Mouse (Mus musculus): ENCODE data around the gene Mst1r.

Mst1r gene

GRCm38 (mm10) chr9:107955613-107956289, 49.1 kb downstream of the Mst1r start:
- no peak for DNase-seq

DNA sequence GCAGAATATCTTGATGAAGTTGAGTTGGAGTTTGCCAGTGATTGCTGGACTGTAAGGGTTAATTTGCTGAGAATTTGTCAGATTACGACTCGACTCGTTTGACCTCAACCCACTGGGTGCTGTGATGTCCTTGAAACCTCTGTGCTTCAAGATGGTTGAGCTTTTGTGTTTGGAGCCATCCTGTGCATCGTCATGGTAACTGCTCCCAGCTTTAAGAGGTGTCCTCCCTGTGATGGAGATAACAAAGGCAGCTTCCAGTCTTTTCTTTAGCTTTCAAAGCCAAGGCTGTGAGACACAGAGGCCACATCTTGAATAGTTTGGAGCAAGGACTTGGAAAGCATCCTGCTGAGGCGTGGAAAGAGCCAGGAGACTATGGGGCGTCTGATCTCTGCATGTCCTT, 50.5 kb downstream of the Mst1r start:
- DNase-seq, result no peak

- DNase-seq, result no peak
Observed at GRCm38 (mm10) chr9:107959896-107960295, 53.2 kb downstream of the Mst1r start.

DNA sequence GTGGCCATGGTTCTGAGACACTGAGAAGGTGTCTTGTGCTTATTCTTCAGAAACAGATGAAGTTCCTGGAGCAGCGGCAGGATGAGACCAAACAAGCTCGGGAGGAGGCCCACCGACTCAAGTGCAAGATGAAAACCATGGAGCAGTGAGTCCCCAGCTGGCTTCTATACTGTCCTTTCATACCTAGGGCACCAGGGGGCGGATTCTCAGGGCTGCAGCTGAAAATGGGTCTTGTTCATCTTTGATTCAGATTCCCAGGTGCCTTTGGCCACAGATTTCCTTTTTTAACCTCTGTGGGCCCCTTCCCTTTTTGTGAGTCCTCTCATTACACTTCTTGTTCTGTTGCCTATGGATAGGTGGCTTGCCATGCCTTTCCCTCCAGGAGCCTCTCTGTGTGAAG, 54.3 kb downstream of the Mst1r start:
- no peak for DNase-seq

DNA sequence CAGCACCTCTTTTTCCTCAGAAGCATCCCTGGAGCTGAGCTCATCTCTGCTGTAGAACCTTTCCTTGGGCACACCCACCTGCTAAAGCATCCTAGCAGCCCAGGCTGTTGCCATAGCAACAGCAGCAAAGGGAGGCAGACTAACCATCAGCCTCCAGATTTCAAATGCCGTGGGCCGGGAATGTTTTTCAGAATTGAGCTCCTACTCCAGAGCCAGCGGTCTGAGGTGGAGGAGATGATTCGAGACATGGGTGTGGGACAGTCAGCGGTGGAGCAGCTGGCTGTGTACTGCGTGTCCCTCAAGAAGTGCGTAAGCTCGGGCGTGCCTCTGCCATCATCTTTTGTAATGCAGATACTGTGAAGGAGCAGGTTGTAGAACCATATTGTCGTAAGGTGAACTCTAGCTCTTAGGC, 54.7 kb downstream of the Mst1r start:
- peak in 1 of 2 experiments; percentile 20 for DNase-seq

DNA sequence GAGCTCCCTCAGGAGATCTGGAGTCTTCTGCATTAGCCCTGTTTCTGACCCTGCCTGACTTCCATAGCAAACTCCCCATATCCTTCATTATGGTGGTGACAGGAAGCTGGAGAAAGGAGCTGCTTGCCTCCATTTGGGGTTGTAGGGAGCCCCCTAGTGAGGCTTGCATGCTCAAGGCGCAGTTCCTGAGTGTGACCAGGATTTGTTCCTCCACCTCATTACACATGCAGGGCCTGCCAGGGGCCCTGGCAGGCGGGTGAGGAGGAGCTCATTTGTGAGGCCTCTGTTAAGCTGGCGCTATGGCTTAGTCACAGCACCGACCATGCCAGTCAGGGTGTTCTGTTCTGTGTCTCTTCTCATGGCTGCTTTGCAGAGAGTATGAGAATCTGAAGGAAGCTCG, 55.2 kb downstream of the Mst1r start:
- peak in 1 of 2 experiments; percentile 19 for DNase-seq

GRCm38 (mm10) chr9:107962916-107963315, 56.2 kb downstream of the Mst1r start:
- DNase-seq, result no peak

DNA sequence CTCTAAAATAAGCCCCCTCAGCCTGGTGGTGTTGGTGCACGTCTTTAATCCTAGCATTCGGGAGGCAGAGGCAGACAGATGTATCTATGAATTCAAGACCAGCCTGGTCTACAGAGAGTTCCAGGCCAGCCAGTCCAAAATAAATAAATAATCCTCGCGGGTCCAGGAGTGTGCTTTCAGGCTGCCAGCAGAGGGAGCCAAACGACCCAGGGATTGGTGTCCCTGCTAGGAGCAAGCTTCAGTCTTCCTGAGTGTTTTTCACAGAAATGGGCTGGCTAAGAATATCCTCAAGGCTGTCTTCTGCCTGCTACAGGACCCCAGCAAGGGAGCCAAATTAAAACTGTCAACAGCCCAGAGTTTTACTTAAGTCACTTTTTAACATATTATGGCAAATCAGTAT, 57.0 kb downstream of the Mst1r start:
- peak; percentile 89 to 94 for DNase-seq

- DNase-seq, result no peak
Observed at GRCm38 (mm10) chr9:107964681-107965080, 58.0 kb downstream of the Mst1r start.

DNA sequence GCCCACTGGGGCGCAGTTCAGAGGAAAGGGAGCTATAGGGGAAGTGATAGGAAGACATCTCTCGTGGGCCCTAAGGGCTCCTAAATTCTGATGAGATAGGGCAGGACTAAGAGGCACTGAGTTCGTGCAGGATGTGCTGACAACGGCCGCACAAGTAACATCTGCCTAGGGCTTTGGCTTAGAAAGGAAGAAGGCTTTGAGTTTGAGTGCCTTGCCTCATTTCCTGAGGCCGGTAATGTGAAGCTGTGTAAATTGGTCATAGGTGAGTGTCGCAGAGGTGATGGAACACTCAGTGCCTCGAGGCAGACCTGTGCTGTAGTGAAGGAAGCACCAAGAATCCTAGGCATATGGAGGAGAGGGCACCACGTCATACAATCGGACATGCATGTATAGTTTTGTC, 60.0 kb downstream of the Mst1r start:
- no peak for DNase-seq

DNA sequence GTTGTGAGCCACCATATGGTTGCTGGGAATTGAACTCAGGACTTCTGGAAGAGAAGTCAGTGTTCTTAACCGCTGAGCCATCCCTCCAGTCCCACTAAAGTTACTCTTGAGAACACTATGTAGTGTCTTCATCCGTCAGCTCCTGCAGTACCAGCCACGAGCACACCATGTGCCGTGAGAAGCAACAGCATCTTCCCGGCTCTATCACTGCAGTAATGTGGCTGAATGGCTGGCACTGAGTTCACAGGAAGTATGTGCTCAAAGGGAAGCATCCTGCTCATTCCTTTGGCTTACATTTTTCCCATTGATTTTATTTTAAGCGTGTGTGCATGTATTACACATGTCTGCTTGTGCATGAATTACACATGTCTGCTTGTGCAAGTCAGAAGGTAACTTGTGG, 60.8 kb downstream of the Mst1r start:
- no peak for DNase-seq

DNA sequence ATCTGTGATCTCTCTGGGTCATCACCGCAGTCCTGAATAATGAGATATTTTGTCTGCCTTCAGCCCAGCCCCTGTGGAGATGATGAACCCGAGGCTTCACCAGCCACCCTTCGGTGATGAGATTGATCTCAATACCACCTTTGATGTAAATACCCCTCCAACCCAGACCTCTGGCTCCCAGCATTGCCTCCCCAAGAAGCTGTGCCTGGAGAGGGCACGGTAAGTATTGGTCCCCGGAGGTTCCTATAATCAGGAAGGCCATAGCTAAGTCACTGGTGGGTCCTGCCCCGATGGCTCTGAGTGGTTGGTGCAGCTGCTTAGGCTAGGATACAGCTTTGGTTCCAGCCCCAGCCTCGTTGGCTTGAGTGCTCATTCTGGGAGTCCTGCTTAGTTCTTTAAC, 61.9 kb downstream of the Mst1r start:
- no peak for DNase-seq
